Mouse (Mus musculus): ENCODE results near the gene Slc51b.

GRCm38 (mm10) chr9:65467686-65468085 lies 44.9 kb upstream of the Slc51b start:
- TF ChIP-seq POLR2A (IDR thresholded peaks at IDR 0.05; ENCODE audit: insufficient read depth, low read length) (no peak), CTCF (IDR thresholded peaks at IDR 0.05; ENCODE audit: low read depth, low read length) (no peak)
